Mouse (Mus musculus) inflammation-experienced regulatory T-cells (primary cell): ENCODE data around the gene Gpx6. TPM values are rescaled to one million over a fixed set of nuclear protein-coding genes. Genes with fewer than 3 reads are reported as not detected.

ENCODE experiments used
- polyA plus RNA-seq, 2 experiments: library from polyadenylated mRNA; unstranded; fragments of 100-300 nt; shearing (Covaris generic); gene quantifications; one replicate each; pipeline ENCODE4 v1.2.1; 2017

Gpx6 gene
- under 1 TPM; 0.23 to 0.77 TPM for polyA plus RNA-seq

DNA sequence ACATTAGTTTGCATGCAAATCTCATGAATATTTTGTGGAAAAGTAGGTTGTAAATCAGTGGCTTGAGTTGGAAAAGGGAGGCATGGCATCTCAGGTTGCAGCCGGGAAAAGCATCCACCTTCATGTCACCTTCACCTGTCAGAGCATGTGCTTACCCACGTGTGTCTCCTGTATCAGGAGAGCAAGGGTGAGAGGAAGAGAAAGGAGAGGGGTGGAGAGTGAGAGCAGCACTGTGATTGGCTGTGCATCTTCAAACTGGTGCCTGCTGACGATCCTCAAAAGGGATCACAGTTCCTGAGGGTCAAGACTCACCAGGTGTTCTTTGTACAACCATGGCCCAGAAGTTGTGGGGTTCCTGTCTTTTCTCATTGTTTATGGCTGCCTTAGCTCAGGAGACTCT, at the start of gene Gpx6:
Gpx6 (plus strand) TSS at position 200 of the 400 bp plus-strand sequence.

DNA sequence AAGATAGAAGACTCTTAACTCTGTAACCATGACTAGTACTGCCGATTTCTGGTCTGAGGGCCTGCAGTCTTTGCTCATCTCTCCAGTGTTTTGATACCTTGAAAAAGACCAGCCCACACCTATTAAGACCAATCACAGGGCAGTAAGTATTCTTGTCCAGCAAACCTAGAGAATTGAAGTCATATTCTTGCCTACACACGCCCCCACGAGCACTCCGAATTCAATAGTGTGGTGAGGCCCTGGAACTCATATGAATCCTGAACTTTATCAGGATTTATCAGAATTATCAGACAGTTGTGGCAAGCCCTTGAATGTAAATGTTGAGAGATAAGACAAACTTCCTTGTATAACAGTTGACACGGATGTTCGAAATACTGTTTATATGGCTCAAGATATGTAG, 19.3 kb upstream of the Gpx6 start, which contains the start of gene Gpx5:
Gpx5 (minus strand) TSS at position 101 of the 400 bp plus-strand sequence.

DNA sequence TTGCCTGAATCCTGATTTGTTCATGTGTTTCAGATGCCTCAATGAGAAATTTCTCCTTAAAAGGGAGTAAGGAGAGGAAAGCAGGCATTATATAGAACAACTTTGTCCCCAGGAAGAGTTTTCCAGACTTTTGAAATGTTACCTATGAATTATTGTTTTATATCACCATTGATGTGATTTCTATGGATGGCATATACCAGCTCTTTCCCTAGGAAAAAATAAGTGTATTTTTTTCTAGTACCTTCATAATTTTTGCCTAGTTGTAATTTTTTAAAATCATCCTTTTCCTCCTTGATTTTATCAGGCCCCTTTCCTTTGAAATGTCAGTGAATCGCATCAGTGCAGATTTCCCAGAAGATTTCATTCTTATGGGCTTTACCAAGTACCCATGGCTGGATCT, 34.7 kb downstream of the Gpx6 start, which contains the start of gene Olfr1367:
Olfr1367 (plus strand) TSS at position 301 of the 400 bp plus-strand sequence.

DNA sequence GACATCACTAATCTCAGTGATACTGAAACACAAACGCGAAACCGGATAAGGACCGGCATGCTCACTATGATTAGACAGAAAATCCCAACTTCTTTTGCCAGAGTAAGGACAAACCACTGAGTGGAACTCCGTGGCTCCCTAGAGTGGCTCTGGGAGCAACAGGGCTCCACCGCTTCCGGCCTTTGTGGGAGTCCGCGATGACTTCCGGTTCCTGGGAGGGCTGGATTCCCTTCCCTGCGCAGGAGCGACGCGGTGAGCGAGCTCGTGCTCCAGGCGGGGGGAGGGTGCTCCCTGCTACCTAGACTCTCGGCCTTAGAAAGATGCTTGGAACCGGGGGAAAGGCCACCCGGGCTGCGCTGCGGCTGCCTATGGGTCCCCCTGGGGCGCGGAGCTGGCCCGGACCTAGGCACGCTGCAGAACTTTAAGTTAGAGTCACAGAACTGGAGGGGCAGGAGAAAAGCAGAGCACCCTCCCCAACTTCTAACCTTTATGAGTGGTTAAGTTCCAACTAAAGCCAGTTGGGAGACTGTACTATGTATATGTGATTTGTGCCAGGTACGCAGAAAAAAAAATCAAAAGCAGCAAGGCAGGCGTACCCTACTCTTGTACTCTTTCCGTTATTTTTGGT, 50.8 kb downstream of the Gpx6 start, which contains the start of gene Zscan12:
Zscan12 (plus strand) TSS at position 200 of the 628 bp plus-strand sequence.

Other genes with a start within 250 kb of the Gpx6 start
- gene Olfr1370, start 237.2 kb upstream of the Gpx6 start, polyA plus RNA-seq, result not detected
- 1 to 10 TPM in 1 of 2 experiments, under 1 TPM in 1; 0.06 to 2.0 TPM for gene Olfr1369-ps1, start 200.6 kb upstream of the Gpx6 start, polyA plus RNA-seq
- under 1 TPM in 1 of 2 experiments, not detected in 1; 0.51 TPM for gene Olfr263, start 182.5 kb upstream of the Gpx6 start, polyA plus RNA-seq
- gene Olfr1368, start 166.3 kb upstream of the Gpx6 start, polyA plus RNA-seq, result not detected
- 100 to 1,000 TPM; 125 to 158 TPM for gene Trim27, start 132.7 kb upstream of the Gpx6 start, polyA plus RNA-seq
- 1 to 10 TPM in 1 of 2 experiments, under 1 TPM in 1; 0.22 to 1.7 TPM for gene Gpx5, start 19.4 kb upstream of the Gpx6 start, polyA plus RNA-seq
- gene Olfr1367, start 34.8 kb downstream of the Gpx6 start, polyA plus RNA-seq, result not detected
- gene Zscan12, start 50.7 kb downstream of the Gpx6 start, polyA plus RNA-seq, result 10 to 100 TPM in 1 of 2 experiments, 1 to 10 TPM in 1; 8.3 to 13.5 TPM
- gene Zkscan3, start 90.6 kb downstream of the Gpx6 start, polyA plus RNA-seq, result 10 to 100 TPM; 57.4 to 65.7 TPM
- gene Pgbd1, start 128.9 kb downstream of the Gpx6 start, polyA plus RNA-seq, result under 1 TPM; 0.23 to 0.53 TPM
- gene Zscan26, start 141.6 kb downstream of the Gpx6 start, polyA plus RNA-seq, result 1 to 10 TPM; 7.6 to 7.7 TPM
- gene Nkapl, start 156.4 kb downstream of the Gpx6 start, polyA plus RNA-seq, result under 1 TPM; 0.11 to 0.44 TPM
- gene Zkscan4, start 166.8 kb downstream of the Gpx6 start, polyA plus RNA-seq, result not detected
- not detected for gene Gm10065, start 167.3 kb downstream of the Gpx6 start, polyA plus RNA-seq
- under 1 TPM; 0.08 to 0.54 TPM for gene AK157302, start 183.1 kb downstream of the Gpx6 start, polyA plus RNA-seq
- 10 to 100 TPM; 10.6 to 16.4 TPM for gene Gm11273, start 189.3 kb downstream of the Gpx6 start, polyA plus RNA-seq
- 10 to 100 TPM in 1 of 2 experiments, 1 to 10 TPM in 1; 7.6 to 12.8 TPM for gene Zkscan8, start 219.0 kb downstream of the Gpx6 start, polyA plus RNA-seq
- not detected for gene Olfr1366, start 230.7 kb downstream of the Gpx6 start, polyA plus RNA-seq
- 1 to 10 TPM in 1 of 2 experiments, under 1 TPM in 1; 0.95 to 2.1 TPM for gene Olfr1535, start 247.8 kb downstream of the Gpx6 start, polyA plus RNA-seq